Mouse (Mus musculus): ENCODE results near the gene Trim45. TPM values are rescaled to one million over a fixed set of nuclear protein-coding genes. Genes with fewer than 3 reads are reported as not detected.

Gene Trim45
- polyA plus RNA-seq, 1 experiment from 2014 or later = 2.5 TPM

DNA sequence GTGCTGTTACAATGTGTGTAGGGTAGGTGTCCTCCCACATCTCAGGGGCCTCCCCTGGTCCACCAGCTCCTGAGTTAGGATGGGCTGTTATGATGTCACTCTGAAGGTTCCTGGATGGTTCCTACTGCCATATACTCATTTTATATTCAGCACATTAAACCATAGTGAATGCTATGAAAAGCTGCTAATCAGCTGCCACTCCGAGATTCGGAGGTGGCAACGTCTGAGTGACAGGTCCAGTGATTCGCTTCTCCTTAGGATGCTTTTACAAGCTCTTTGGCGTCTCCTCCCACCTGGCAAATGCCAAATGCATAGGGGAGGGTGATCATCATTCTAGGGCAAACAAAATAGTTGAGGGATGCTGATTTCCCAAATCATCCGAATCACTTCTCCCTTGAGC, 26.5 kb upstream of the Trim45 start:
- Histone ChIP-seq H3K27ac (replicated peaks in 1 of 2; ENCODE audit: control insufficient read depth in 1 of 2, insufficient read depth in 1 of 2, low read depth in 2 of 2, low read length in 2 of 2) (no peak overlapping the region), H3K9ac (ENCODE audit: low read length) (no peak overlapping the region), H3K36me3 (ENCODE audit: control insufficient read depth, insufficient read depth, low read length) (no peaks in the 10 kb centered on the region), H3K4me3 (ENCODE audit: control insufficient read depth in 1 of 2, insufficient read depth in 1 of 2, low read depth in 1 of 2, low read length in 2 of 2) (no peak overlapping the region), H3K4me2 (ENCODE audit: low read length) (no peak overlapping the region), H3K27me3 (ENCODE audit: control insufficient read depth, insufficient read depth, low read length) (no peaks in the 10 kb centered on the region), H3K4me1 (ENCODE audit: control insufficient read depth in 2 of 2, insufficient read depth in 2 of 2, low read length in 2 of 2) (no peaks in the 10 kb centered on the region; a peak in 1 of 4 replicates), H3K9me3 (ENCODE audit: control insufficient read depth, low read length) (no peaks in the 10 kb centered on the region)
- ATAC-seq (ENCODE audit: insufficient number of reproducible peaks, insufficient read depth, low FRiP score, low read depth) = no peak
- 67% methylated on average over 6 of the region's 6 CpGs for WGBS

- 19% methylated on average over 6 of the region's 6 CpGs for WGBS
- Histone ChIP-seq H3K4me2 (ENCODE audit: low read length) (no peak overlapping the region), H3K4me1 (ENCODE audit: control insufficient read depth in 2 of 2, insufficient read depth in 2 of 2, low read length in 2 of 2) (peaks cover 2 to 10% of the 10 kb centered on the region in 2 experiments; a peak in 3 of 4 replicates), H3K36me3 (ENCODE audit: control insufficient read depth, insufficient read depth, low read length) (no peaks in the 10 kb centered on the region), H3K9ac (ENCODE audit: low read length) (no peak overlapping the region), H3K9me3 (ENCODE audit: control insufficient read depth, low read length) (no peaks in the 10 kb centered on the region), H3K27me3 (ENCODE audit: control insufficient read depth, insufficient read depth, low read length) (no peaks in the 10 kb centered on the region), H3K4me3 (ENCODE audit: control insufficient read depth in 1 of 2, insufficient read depth in 1 of 2, low read depth in 1 of 2, low read length in 2 of 2) (no peak overlapping the region), H3K27ac (replicated peaks in 1 of 2; ENCODE audit: control insufficient read depth in 1 of 2, insufficient read depth in 1 of 2, low read depth in 2 of 2, low read length in 2 of 2) (no peak overlapping the region)
- no peak for ATAC-seq (ENCODE audit: insufficient number of reproducible peaks, insufficient read depth, low FRiP score, low read depth)
Measured at GRCm38 (mm10) chr3:100906128-100906527, 15.9 kb upstream of the Trim45 start.

- no peaks in the 10 kb centered on the region for H3K36me3 ChIP-seq (ENCODE audit: control insufficient read depth, insufficient read depth, low read length)
- no peak for ATAC-seq (ENCODE audit: insufficient number of reproducible peaks, insufficient read depth, low FRiP score, low read depth)
- WGBS = 29% methylated on average over 3 of the region's 3 CpGs
- peaks cover 2 to 10% of the 10 kb centered on the region in 2 experiments; a peak in 3 of 4 replicates for H3K4me1 ChIP-seq (ENCODE audit: control insufficient read depth in 2 of 2, insufficient read depth in 2 of 2, low read length in 2 of 2)
- no peak overlapping the region for H3K9ac ChIP-seq (ENCODE audit: low read length)
- no peak overlapping the region for H3K4me3 ChIP-seq (ENCODE audit: control insufficient read depth in 1 of 2, insufficient read depth in 1 of 2, low read depth in 1 of 2, low read length in 2 of 2)
- H3K27me3 ChIP-seq (ENCODE audit: control insufficient read depth, insufficient read depth, low read length) = no peaks in the 10 kb centered on the region
- no peak overlapping the region for H3K4me2 ChIP-seq (ENCODE audit: low read length)
- H3K9me3 ChIP-seq (ENCODE audit: control insufficient read depth, low read length) = no peaks in the 10 kb centered on the region
- H3K27ac ChIP-seq (replicated peaks in 1 of 2; ENCODE audit: control insufficient read depth in 1 of 2, insufficient read depth in 1 of 2, low read depth in 2 of 2, low read length in 2 of 2) = no peak overlapping the region
Measured at GRCm38 (mm10) chr3:100906916-100907315, 15.1 kb upstream of the Trim45 start.

- ATAC-seq (ENCODE audit: insufficient number of reproducible peaks, insufficient read depth, low FRiP score, low read depth) = no peak
- Histone ChIP-seq H3K4me2 (ENCODE audit: low read length) (peak overlapping the region; percentile 14; the same call in 1 of the 2 replicates), H3K27ac (replicated peaks in 1 of 2; ENCODE audit: control insufficient read depth in 1 of 2, insufficient read depth in 1 of 2, low read depth in 2 of 2, low read length in 2 of 2) (no peak overlapping the region), H3K27me3 (ENCODE audit: control insufficient read depth, insufficient read depth, low read length) (no peaks in the 10 kb centered on the region), H3K4me3 (ENCODE audit: control insufficient read depth in 1 of 2, insufficient read depth in 1 of 2, low read depth in 1 of 2, low read length in 2 of 2) (no peak overlapping the region), H3K4me1 (ENCODE audit: control insufficient read depth in 2 of 2, insufficient read depth in 2 of 2, low read length in 2 of 2) (peaks cover 2 to 10% of the 10 kb centered on the region in 2 experiments; a peak in 3 of 4 replicates), H3K9ac (ENCODE audit: low read length) (no peak overlapping the region), H3K36me3 (ENCODE audit: control insufficient read depth, insufficient read depth, low read length) (no peaks in the 10 kb centered on the region), H3K9me3 (ENCODE audit: control insufficient read depth, low read length) (no peaks in the 10 kb centered on the region)
- WGBS = 19% methylated on average over 6 of the region's 6 CpGs
Measured at GRCm38 (mm10) chr3:100908594-100908993, 13.4 kb upstream of the Trim45 start.

DNA sequence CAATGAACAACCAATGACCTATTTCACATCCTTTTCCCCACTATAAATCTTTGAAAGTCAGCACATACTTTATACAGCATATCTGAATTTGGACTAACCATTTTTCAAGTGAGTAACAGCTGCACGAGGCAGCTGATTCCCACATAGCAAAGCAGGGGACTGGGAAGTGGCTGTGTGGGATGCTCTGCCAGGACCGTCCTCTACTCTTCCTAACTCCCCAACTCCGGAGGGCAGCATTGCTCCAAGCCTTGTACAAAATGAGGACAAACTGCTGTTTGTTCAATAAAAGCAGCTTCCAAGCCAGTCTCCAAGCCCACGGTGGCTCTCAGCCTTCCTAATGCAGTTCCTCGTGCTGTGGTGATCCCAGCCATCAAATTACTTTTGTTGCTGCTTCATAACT, 11.4 kb upstream of the Trim45 start:
- H3K9me3 ChIP-seq (ENCODE audit: control insufficient read depth, low read length) = no peaks in the 10 kb centered on the region
- H3K4me2 ChIP-seq (ENCODE audit: low read length) = no peak overlapping the region
- H3K27me3 ChIP-seq (ENCODE audit: control insufficient read depth, insufficient read depth, low read length) = no peaks in the 10 kb centered on the region
- peaks cover 2 to 10% of the 10 kb centered on the region in 2 experiments; a peak in 3 of 4 replicates for H3K4me1 ChIP-seq (ENCODE audit: control insufficient read depth in 2 of 2, insufficient read depth in 2 of 2, low read length in 2 of 2)
- WGBS = 71% methylated on average over 5 of the region's 5 CpGs
- ATAC-seq (ENCODE audit: insufficient number of reproducible peaks, insufficient read depth, low FRiP score, low read depth) = no peak
- H3K36me3 ChIP-seq (ENCODE audit: control insufficient read depth, insufficient read depth, low read length) = no peaks in the 10 kb centered on the region
- no peak overlapping the region for H3K4me3 ChIP-seq (ENCODE audit: control insufficient read depth in 1 of 2, insufficient read depth in 1 of 2, low read depth in 1 of 2, low read length in 2 of 2)
- no peak overlapping the region for H3K27ac ChIP-seq (replicated peaks in 1 of 2; ENCODE audit: control insufficient read depth in 1 of 2, insufficient read depth in 1 of 2, low read depth in 2 of 2, low read length in 2 of 2)
- no peak overlapping the region for H3K9ac ChIP-seq (ENCODE audit: low read length)

- H3K9ac ChIP-seq (ENCODE audit: low read length) = no peak overlapping the region
- H3K4me3 ChIP-seq (ENCODE audit: control insufficient read depth in 1 of 2, insufficient read depth in 1 of 2, low read depth in 1 of 2, low read length in 2 of 2) = no peak overlapping the region
- ATAC-seq (ENCODE audit: insufficient number of reproducible peaks, insufficient read depth, low FRiP score, low read depth) = no peak
- 77% methylated on average over 9 of the region's 9 CpGs for WGBS
- H3K4me2 ChIP-seq (ENCODE audit: low read length) = no peak overlapping the region
- peaks cover 2 to 10% of the 10 kb centered on the region in 2 experiments; a peak in 3 of 4 replicates for H3K4me1 ChIP-seq (ENCODE audit: control insufficient read depth in 2 of 2, insufficient read depth in 2 of 2, low read length in 2 of 2)
- H3K9me3 ChIP-seq (ENCODE audit: control insufficient read depth, low read length) = no peaks in the 10 kb centered on the region
- no peaks in the 10 kb centered on the region for H3K36me3 ChIP-seq (ENCODE audit: control insufficient read depth, insufficient read depth, low read length)
- H3K27me3 ChIP-seq (ENCODE audit: control insufficient read depth, insufficient read depth, low read length) = no peaks in the 10 kb centered on the region
- no peak overlapping the region for H3K27ac ChIP-seq (replicated peaks in 1 of 2; ENCODE audit: control insufficient read depth in 1 of 2, insufficient read depth in 1 of 2, low read depth in 2 of 2, low read length in 2 of 2)
Measured at GRCm38 (mm10) chr3:100911026-100911425, 11.0 kb upstream of the Trim45 start.

- Histone ChIP-seq H3K4me3 (ENCODE audit: control insufficient read depth in 1 of 2, insufficient read depth in 1 of 2, low read depth in 1 of 2, low read length in 2 of 2) (no peak overlapping the region), H3K27me3 (ENCODE audit: control insufficient read depth, insufficient read depth, low read length) (no peaks in the 10 kb centered on the region), H3K9me3 (ENCODE audit: control insufficient read depth, low read length) (no peaks in the 10 kb centered on the region), H3K4me1 (ENCODE audit: control insufficient read depth in 2 of 2, insufficient read depth in 2 of 2, low read length in 2 of 2) (peaks cover 0 to 6% of the 10 kb centered on the region in 2 experiments; a peak in 2 of 4 replicates), H3K36me3 (ENCODE audit: control insufficient read depth, insufficient read depth, low read length) (no peaks in the 10 kb centered on the region), H3K27ac (replicated peaks in 1 of 2; ENCODE audit: control insufficient read depth in 1 of 2, insufficient read depth in 1 of 2, low read depth in 2 of 2, low read length in 2 of 2) (no peak overlapping the region), H3K4me2 (ENCODE audit: low read length) (no peak overlapping the region), H3K9ac (ENCODE audit: low read length) (no peak overlapping the region)
- 51% methylated on average over 7 of the region's 7 CpGs for WGBS
- 0 out of 2 replicates have a peak, but pooled peaks have one; percentile 26 for ATAC-seq (ENCODE audit: insufficient number of reproducible peaks, insufficient read depth, low FRiP score, low read depth)
Measured at GRCm38 (mm10) chr3:100911498-100912213, 10.3 kb upstream of the Trim45 start.

DNA sequence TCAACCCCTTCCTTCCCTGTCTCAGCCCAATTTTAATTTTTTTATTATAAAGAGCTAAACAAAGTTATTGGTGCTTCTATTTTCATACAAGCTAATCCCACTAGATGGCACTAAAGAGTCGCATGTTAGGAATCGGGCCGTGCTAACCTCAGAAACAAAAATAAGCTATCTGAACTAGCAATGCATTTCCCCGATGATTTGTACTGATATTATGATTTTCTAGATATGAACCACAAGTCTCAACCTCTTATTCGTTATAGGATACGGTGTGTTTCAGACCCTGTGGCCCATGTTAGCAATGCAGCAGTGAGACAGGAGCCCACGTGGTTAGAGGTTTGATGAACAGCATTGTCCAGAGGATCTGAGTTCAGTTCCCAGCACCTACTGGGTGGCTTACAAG, 5.2 kb upstream of the Trim45 start:
- no peak overlapping the region for H3K27ac ChIP-seq (replicated peaks in 1 of 2; ENCODE audit: control insufficient read depth in 1 of 2, insufficient read depth in 1 of 2, low read depth in 2 of 2, low read length in 2 of 2)
- ATAC-seq (ENCODE audit: insufficient number of reproducible peaks, insufficient read depth, low FRiP score, low read depth) = no peak
- no peaks in the 10 kb centered on the region for H3K4me1 ChIP-seq (ENCODE audit: control insufficient read depth in 2 of 2, insufficient read depth in 2 of 2, low read length in 2 of 2)
- no peaks in the 10 kb centered on the region for H3K9me3 ChIP-seq (ENCODE audit: control insufficient read depth, low read length)
- H3K36me3 ChIP-seq (ENCODE audit: control insufficient read depth, insufficient read depth, low read length) = no peaks in the 10 kb centered on the region
- no peaks in the 10 kb centered on the region for H3K27me3 ChIP-seq (ENCODE audit: control insufficient read depth, insufficient read depth, low read length)
- H3K9ac ChIP-seq (ENCODE audit: low read length) = no peak overlapping the region
- no peak overlapping the region for H3K4me3 ChIP-seq (ENCODE audit: control insufficient read depth in 1 of 2, insufficient read depth in 1 of 2, low read depth in 1 of 2, low read length in 2 of 2)
- H3K4me2 ChIP-seq (ENCODE audit: low read length) = no peak overlapping the region
- WGBS = 14% methylated on average over 7 of the region's 7 CpGs

All from heart, embryonic 14.5 days (tissue).